Mouse (Mus musculus) spleen, adult 2 months (tissue): Measurements from ENCODE around the gene Hmgn1. TPM values are rescaled to one million over a fixed set of nuclear protein-coding genes. Genes with fewer than 3 reads are reported as not detected.
A peak's percentile ranks its signal among the peaks of the same experiment; 100 is the strongest.
"Not testable (repeated sequence)": the region's sequence is repeated elsewhere in the genome, so short reads cannot be mapped to it uniquely, and the experiment has no call there.

Source experiments
- DNase-seq, 2 experiments: peaks; one replicate each; pipeline versions ENCODE4 v3.0.0 to v3.0.0-alpha.2; 2012 to 2021; ENCODE audit warnings: low spot score in 2 of 2, low read depth in 1 of 2
- H3K27ac ChIP-seq: fragments of 200-500 bp; 2 replicates; pipeline ENCODE4 v1.5.1; 2012; ENCODE audit warnings: low read length, inconsistent platforms; ENCODE audit not compliant: insufficient read depth
- H3K27me3 ChIP-seq: fragments of 200-500 bp; 2 replicates; pipeline ENCODE4 v1.6.1; 2012; ENCODE audit warnings: mild to moderate bottlenecking, moderate library complexity, low read length, inconsistent platforms; ENCODE audit not compliant: control insufficient read depth, insufficient read depth
- H3K36me3 ChIP-seq: fragments of 200-500 bp; 2 replicates; pipeline ENCODE4 v1.6.1; 2012; ENCODE audit warnings: mild to moderate bottlenecking, low read length, inconsistent platforms; ENCODE audit not compliant: control insufficient read depth, insufficient read depth
- H3K4me1 ChIP-seq: fragments of 200-500 bp; 2 replicates; pipeline ENCODE4 v1.6.1; 2011; ENCODE audit warnings: inconsistent platforms; ENCODE audit not compliant: control insufficient read depth, insufficient read depth, insufficient read length
- H3K4me3 ChIP-seq: fragments of 200-500 bp; 2 replicates; pipeline ENCODE4 v1.5.1; 2011; ENCODE audit warnings: mild to moderate bottlenecking, inconsistent platforms; ENCODE audit not compliant: insufficient read depth, insufficient read length; ENCODE audit errors: extremely low read depth
- CTCF ChIP-seq: fragments of 200-500 bp; IDR thresholded peaks from 2 replicates; pipeline ENCODE4 v1.5.1; 2011; ENCODE audit warnings: mild to moderate bottlenecking, inconsistent platforms; ENCODE audit not compliant: insufficient read depth, insufficient read length, insufficient replicate concordance; ENCODE audit errors: extremely low read depth
- POLR2A ChIP-seq: fragments of 200-500 bp; IDR thresholded peaks from 2 replicates; pipeline ENCODE4 v1.6.1; 2011; ENCODE audit warnings: low read depth, low read length, inconsistent platforms
- WGBS: fragments of 180-500 bp; shearing (Covaris S2); methylation state at CpG from one replicate; pipeline ENCODE4 v1.1.7; 2018; 5-methylcytosine and 5-hydroxymethylcytosine counted together
- polyA plus RNA-seq: library from polyadenylated mRNA; depleted of rRNA; stranded (reverse); fragments of >200 nt; gene quantifications from 2 replicates; pipeline ENCODE4 v1.2.3, GENCODE M21; 2012

Gene Hmgn1
- polyA plus RNA-seq, 1 experiment: 19.9 TPM

DNA sequence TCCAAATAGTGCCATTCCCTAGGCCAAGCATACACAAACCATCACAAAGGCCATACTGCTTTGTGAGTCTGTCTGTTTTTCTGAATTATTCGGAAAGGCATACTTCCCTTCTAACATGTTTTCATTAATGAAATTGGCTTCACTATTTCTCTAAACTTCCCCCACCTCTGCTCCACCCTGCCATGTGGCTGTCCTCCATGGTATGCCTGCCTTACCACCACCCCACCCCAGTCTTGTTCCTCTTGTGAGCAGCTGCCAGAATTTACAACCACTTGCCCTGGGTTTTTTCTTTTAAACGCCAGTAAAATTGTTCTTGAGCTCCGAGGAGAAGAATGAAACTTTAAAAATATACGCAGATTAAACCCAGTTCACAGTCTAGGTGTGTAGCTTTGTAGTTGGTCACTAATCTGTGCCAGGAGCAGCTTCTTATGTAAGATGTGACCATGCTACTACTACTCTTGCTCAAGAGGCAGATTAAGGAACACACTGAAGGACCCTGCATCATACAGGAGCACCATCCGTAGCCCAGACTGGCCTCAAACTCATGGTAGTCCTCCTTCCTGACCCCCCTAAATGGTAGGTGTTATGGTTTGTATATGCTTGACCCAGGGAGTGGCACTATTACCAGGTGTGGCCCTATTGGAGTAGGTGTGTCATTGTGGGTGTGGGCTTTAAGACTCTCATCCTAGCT, 16.7 kb downstream of the Hmgn1 start:
- no peak overlapping the region for H3K4me3 ChIP-seq
- H3K4me1 ChIP-seq: peaks cover 18% of the 10 kb centered on the region
- TF ChIP-seq POLR2A (no peak), CTCF (no peak)
- 30% methylated on average over 5 of the region's 5 CpGs for WGBS
- DNase-seq: peak in 1 of 2 experiments; percentile 51
- H3K27ac ChIP-seq: peak overlapping the region; percentile 98
- no peaks in the 10 kb centered on the region for H3K36me3 ChIP-seq
- no peaks in the 10 kb centered on the region for H3K27me3 ChIP-seq

DNA sequence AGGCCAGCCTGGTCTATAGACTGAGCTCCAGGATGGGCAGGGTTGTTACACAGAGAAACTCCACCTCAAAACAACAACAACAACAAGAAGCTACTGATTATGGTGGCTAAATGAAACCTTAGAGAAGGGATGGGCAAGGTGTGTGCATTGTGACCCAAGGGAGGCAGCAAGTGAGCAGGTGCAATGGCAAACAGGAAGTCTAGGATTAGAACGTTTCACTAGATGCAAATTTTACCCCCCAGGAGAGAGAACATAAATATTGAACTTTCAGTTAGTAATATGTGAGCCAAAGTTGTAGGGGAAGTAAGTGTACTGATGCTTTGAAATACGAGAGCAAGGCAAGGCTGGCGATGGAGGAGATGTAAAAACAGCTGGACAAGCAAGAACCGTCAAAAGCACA, 17.9 kb downstream of the Hmgn1 start:
- H3K27me3 ChIP-seq: no peaks in the 10 kb centered on the region
- H3K4me1 ChIP-seq: peaks cover 18% of the 10 kb centered on the region
- no peaks in the 10 kb centered on the region for H3K36me3 ChIP-seq
- no peak overlapping the region for H3K4me3 ChIP-seq
- TF ChIP-seq POLR2A (no peak), CTCF (no peak)
- DNase-seq: peak; percentile 47 to 62
- 29% methylated on average over 4 of the region's 4 CpGs for WGBS
- peak overlapping the region; percentile 98 for H3K27ac ChIP-seq

DNA sequence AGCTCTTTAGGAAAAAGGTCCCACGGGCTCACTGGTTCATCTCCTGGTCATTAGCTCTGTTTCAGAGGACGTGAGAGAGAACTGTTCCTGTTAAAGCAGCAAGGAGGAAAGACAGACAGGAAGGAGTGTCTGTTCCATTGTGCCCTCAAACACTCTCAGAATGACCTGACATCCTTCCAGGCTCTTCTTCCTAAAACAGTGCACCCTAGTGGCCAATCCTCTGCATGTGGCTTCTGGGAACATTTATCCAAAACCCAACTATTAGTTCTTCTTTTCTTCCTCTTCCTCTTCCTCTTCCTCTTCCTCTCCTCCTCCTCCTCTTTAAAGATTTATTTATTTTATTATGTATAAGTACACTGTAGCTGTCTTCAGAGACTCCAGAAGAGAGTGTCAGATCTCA, 24.5 kb downstream of the Hmgn1 start:
- Histone ChIP-seq H3K4me1 (peaks cover 9% of the 10 kb centered on the region; the same call in 1 of the 2 replicates), H3K27me3 (no peaks in the 10 kb centered on the region), H3K36me3 (no peaks in the 10 kb centered on the region), H3K4me3 (no peak overlapping the region), H3K27ac (no peak overlapping the region)
- WGBS: 35% methylated on average over 2 of the region's 2 CpGs
- TF ChIP-seq CTCF (peak; percentile 6; the same call in 1 of the 2 replicates), POLR2A (no peak)
- DNase-seq: no peak

DNA sequence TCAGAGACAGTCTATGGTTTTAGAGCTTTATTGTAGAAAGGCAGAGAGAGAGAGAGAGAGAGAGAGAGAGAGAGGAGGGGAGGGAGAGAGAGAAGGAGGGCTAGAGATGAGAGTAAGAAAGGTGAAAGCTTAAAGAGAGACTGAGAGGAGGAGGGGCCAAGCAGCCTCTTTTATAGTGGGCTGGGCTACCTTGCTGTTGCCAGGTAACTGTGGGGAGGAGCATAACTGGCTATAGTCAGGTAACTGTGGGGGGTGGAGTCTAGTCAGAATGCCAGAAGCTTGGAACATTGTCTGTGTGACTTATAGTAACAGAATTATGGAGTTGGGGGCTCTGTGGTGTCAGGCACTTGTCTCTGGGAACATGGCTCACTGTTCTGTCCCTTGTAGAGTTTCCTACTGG, 29.7 kb downstream of the Hmgn1 start:
- not testable (repeated sequence) for DNase-seq, H3K27ac ChIP-seq, H3K36me3 ChIP-seq, H3K4me3 ChIP-seq, H3K27me3 ChIP-seq, H3K4me1 ChIP-seq

DNA sequence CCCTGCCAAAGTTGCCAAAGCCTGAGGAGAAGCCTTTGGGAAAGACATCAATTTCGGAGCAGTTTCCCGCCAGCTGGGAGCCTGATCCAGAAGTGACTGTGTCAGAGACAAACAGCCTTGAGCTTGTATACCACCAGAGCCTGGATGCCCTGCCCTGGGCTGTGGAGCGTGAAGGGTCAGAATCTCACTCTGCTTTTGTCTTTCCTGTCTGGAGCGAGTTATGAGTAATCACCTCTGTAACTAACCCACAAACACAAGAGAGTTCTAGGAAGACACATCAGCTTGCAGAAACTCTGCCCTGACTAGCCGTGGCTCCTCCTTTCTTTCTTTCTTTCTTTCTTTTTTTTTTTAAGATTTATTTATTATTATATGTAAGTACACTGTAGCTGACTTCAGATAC, 31.6 kb downstream of the Hmgn1 start:
- no peak for DNase-seq
- Histone ChIP-seq H3K27me3 (no peaks in the 10 kb centered on the region), H3K4me1 (peaks cover 5% of the 10 kb centered on the region; the same call in 1 of the 2 replicates), H3K4me3 (no peak overlapping the region), H3K36me3 (no peaks in the 10 kb centered on the region), H3K27ac (no peak overlapping the region)
- 81% methylated on average over 5 of the region's 5 CpGs for WGBS
- no peak for TF ChIP-seq CTCF
- no peak for TF ChIP-seq POLR2A

DNA sequence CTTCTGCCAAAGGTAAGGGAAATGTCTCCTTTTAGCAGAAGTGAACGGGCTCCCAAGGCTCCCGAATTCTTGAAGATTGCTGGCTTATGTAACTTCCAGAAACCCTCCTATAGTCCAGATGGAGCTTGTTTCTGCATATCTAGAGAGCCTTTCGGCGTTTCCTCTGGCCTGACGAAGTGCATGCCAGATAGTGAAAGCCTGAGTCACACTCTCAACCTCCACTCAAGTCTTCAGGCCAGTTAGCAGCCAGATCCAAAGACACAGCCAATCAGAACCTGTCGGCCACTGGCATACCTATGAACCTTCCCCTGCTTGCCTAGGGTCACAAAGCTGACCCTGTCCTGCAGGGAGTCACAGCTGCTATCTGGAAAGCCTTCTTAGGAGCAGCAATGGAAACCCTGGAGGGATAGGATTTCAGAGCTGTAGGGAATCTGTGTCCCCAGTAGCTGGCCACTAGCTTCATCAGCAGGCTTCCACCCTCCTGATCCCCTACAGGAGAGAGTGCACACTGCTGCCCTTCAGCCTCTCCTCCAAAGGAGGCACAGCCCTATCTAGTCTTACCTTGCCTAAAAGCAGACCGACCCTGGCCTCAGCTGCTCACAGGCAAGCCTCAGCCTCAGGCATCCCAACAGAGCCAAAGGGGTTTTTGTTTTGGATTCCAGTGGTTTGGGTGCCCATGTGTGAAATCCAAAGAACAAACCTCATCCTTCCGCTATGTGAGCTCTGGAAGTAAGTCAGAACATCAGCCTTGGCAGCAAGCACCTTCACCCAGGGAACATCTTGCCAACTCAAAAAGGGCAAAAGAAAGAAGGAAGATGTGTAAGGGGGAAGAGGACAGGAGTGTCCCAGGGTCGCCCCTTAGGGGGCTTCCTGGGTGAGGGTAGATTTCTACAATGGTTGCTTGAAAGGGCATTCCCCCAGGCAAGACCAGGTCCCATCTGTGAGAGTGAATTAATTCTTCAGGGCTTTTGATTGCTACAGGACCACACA, 35.7 kb downstream of the Hmgn1 start:
- no peak for DNase-seq
- no peak overlapping the region for H3K27ac ChIP-seq
- peaks cover 20% of the 10 kb centered on the region; the same call in 1 of the 2 replicates for H3K4me1 ChIP-seq
- no peaks in the 10 kb centered on the region for H3K36me3 ChIP-seq
- WGBS: 80% methylated on average over 9 of the region's 9 CpGs
- TF ChIP-seq POLR2A (no peak), CTCF (no peak)
- no peaks in the 10 kb centered on the region for H3K27me3 ChIP-seq
- H3K4me3 ChIP-seq: no peak overlapping the region

DNA sequence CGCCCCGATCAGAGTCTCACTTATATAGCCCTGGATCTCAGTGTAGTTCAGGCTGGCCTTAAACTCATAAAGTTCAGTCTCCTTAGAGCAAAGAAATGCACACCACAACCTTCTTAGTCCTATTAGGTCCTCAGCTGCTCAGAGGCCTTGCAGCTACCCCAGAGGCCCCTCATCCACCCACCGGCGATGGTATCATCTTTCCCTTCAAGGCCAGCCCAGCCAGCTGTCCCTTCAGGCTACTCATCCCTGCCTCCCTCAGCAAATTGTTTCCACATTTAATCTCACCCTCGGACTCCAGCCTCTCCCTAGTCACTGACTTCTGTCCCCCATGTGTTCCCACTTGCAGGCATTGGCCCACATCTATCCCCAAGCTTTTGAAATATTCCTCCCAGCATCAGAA, 39.4 kb downstream of the Hmgn1 start:
- 83% methylated on average over 5 of the region's 5 CpGs for WGBS
- no peaks in the 10 kb centered on the region for H3K36me3 ChIP-seq
- no peak overlapping the region for H3K4me3 ChIP-seq
- H3K4me1 ChIP-seq: peaks cover 44% of the 10 kb centered on the region
- no peak for TF ChIP-seq CTCF
- no peak for TF ChIP-seq POLR2A
- no peak overlapping the region for H3K27ac ChIP-seq
- no peaks in the 10 kb centered on the region for H3K27me3 ChIP-seq
- DNase-seq: no peak
